Mouse (Mus musculus): ENCODE measurements at regions not wholly inside any gene's neighbourhood (a gene's known extent, or its start where the extent isn't known, plus 50 kb on each side); places are given as distances from the start of the nearest gene placed in this dataset.

- intact Hi-C loops (cut with DNase I): no loop called here
- DNase-seq (ENCODE audit: extremely low spot score in 1 of 2, low spot score in 2 of 2): no peak
These were observed 517.2 kb upstream of the Epha5 start for GRCm38 (mm10) chr5:84934369-84934768.

DNA sequence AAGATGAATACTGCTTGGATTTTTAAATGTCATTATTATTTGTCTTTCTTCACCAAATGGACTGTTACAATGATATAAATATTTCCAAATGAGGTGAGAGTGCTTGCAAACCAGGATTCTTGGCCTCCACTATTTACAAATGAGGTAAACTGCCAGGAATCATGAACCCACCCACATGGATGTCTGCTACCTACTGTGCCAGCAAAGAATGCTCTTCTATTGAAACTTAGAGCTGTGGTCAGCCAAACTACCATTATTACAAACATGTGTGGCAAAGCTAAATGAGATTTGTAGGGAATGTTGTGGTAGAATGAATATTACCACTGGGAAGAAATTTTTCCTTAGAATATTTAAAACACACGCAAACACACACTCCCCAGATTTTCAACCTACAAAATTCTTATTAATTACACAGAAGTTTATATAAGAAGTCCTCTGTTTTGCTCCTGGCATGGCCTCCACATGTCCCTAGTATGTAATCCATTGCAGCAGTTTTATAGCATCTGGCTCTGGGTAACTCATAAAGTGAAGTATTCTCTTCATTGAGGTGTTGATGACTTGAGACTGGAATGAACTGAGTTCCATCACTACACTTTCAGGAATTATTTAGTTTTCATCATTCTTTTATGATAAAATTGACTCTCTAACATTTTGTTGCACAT, 500.6 kb upstream of the Epha5 start:
- no peak for DNase-seq (ENCODE audit: extremely low spot score in 1 of 2, low spot score in 2 of 2)
- intact Hi-C loops (cut with DNase I): no loop called here

GRCm38 (mm10) chr5:84901669-84902068, 484.5 kb upstream of the Epha5 start:
- intact Hi-C loops (cut with DNase I): no loop called here
- no peak for DNase-seq (ENCODE audit: extremely low spot score in 1 of 2, low spot score in 2 of 2)

DNA sequence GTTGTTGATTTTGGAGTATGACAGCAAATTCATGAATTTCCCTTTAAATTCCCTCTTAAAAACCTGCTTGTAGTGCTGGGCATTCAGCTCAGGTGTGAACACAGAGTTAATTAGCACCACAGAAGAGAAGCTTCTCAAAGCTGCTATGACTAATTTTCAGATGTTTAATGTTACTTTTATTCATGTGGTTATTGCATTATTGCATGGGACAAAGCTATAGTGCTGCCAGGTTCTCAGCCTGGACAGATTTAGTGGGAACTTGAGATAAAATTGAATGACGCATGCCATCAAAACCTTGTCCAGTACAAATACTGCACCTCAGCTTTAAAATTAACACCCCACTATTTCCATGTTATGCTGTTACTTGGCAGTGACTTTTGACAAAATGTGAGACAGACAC, 480.4 kb upstream of the Epha5 start:
- DNase-seq (ENCODE audit: extremely low spot score in 1 of 2, low spot score in 2 of 2): no peak
- intact Hi-C loops (cut with DNase I): no loop called here

DNA sequence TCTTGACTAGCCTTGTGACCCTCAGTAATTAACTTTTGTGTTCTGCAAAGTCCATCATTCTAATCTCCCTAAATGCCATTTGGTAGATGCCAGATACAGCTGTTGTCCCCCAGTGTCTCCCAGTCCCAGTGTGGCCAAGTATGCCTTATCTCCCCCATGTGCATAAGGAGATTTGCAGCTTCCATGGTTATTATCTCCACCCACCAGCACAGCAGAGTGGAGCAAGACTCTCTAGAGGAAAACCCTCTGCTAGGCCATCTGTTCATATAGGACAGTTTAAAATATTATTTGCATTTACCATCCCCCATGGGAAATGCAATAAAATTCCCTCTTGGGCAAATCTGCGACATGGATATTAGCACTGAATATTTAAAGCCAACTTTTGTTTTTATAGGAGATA, 436.4 kb upstream of the Epha5 start:
- DNase-seq (ENCODE audit: extremely low spot score in 1 of 2, low spot score in 2 of 2): no peak
- intact Hi-C loops (cut with DNase I): no loop called here

- intact Hi-C loops (cut with DNase I): no loop called here
- no peak for DNase-seq (ENCODE audit: extremely low spot score in 1 of 2, low spot score in 2 of 2)
These were observed 432.0 kb upstream of the Epha5 start for GRCm38 (mm10) chr5:84849175-84849574.

GRCm38 (mm10) chr5:84848765-84849164, 431.6 kb upstream of the Epha5 start:
- intact Hi-C loops (cut with DNase I): no loop called here
- DNase-seq (ENCODE audit: extremely low spot score in 1 of 2, low spot score in 2 of 2): peak in 1 of 2 experiments; percentile 21

DNA sequence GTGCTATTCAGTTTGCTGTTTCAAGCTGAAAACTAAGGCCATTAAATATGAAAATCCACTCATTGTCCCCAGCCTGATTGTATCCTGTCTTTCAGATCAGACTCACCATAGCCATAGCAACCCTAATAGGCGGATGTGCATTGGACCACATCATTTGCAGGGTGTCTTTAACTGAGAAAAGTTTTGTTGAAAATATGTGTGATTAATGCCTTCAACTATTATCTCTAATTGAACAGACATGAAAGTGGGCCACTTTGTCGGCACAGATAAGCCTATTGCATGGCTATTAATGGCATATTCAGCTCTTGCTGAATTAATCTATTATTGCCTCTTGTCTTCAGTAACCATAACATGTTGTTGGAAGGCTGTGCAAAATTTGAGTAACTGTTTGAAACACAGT, 394.3 kb upstream of the Epha5 start:
- DNase-seq (ENCODE audit: extremely low spot score in 1 of 2, low spot score in 2 of 2): no peak
- intact Hi-C loops (cut with DNase I): no loop called here

DNA sequence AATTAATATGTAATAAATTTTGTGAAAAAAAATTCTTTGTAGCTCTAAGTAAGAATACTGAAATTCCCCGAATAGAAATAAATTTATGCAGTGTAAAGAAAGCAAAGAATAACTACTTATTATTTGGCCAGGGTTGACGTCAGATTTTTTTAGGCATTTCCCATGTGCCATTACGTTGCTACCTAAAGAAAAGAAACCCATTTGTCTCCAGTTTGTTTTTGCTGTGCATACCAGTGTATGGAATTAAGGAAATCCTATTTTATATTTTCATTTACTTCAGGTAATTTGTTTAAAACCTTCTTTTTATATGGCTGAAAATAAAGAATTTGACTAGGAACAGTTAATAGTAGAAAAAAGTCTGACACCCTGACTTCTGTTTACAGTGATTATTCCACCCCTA, 393.7 kb upstream of the Epha5 start:
- DNase-seq (ENCODE audit: extremely low spot score in 1 of 2, low spot score in 2 of 2): no peak
- intact Hi-C loops (cut with DNase I): no loop called here

DNA sequence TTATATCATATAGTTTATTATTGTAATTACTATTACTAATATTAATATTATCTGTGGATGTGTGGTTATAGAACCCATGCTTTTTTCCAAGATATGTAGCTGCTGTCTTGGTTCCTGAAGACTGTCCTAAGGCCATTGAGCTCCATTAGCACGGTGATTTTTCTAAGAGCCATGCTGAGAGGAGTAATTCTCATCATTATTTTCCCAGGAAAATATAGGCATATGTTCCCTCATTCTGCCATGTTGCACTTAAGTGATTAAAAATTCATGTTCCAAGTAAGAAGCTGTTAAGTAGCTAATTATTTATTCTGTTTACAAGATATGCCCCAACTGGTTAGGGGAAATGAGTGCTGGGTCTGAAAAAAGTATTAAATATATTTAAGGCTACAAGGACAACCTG, 345.4 kb upstream of the Epha5 start:
- no peak for DNase-seq (ENCODE audit: extremely low spot score in 1 of 2, low spot score in 2 of 2)
- intact Hi-C loops (cut with DNase I): no loop called here

- no peak for DNase-seq (ENCODE audit: extremely low spot score in 1 of 2, low spot score in 2 of 2)
- intact Hi-C loops (cut with DNase I): no loop called here
These were observed 334.9 kb upstream of the Epha5 start for GRCm38 (mm10) chr5:84752053-84752452.

- intact Hi-C loops (cut with DNase I): no loop called here
- DNase-seq (ENCODE audit: extremely low spot score in 1 of 2, low spot score in 2 of 2): no peak
These were observed 288.3 kb upstream of the Epha5 start for GRCm38 (mm10) chr5:84705436-84705835.

DNA sequence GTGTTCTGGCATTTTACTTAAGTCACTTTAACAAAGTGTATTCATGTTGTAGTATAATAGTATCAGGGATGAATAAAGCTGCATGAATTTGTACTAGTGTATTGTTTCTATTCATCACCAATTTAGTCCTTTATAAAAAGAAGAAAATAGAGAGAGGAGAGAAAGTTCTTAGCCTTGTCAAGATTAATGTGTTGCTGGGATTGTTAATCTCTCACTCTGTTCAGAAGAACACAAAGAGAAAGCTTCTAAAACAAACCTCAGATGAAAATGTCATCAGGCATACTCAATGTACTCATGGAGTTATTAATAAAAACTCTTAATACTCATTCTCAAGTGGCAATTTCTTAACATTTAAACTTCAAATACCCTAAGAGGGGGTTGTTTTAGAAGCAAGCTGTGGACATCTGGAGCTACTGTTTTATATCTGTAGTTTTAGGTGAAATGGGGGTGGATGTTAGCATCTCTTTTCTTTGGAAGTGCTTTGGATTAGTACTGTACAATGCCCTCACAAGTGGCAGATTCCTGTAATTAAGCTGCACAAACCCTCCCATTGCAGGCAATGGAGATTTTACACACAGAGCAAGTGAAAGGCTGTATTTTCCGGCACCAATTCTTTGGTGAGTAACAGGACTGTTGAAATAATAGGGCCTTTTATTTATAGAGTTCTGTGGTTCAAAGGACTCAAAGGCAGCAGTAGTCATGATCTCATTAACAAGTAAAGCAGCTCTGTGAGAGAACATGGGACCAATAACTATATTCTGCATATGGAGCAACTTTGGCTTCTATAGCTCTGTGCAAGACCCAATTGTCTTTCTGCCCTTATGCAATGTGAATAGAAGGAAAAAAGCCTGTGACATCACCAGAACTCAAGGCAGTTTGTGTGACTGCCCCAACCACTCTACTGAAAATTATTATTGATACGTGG, 273.4 kb upstream of the Epha5 start:
- intact Hi-C loops (cut with DNase I): no loop called here
- no peak for DNase-seq (ENCODE audit: extremely low spot score in 1 of 2, low spot score in 2 of 2)

GRCm38 (mm10) chr5:84687534-84687933, 270.4 kb upstream of the Epha5 start:
- intact Hi-C loops (cut with DNase I): no loop called here
- DNase-seq (ENCODE audit: extremely low spot score in 1 of 2, low spot score in 2 of 2): no peak

- intact Hi-C loops (cut with DNase I): no loop called here
- no peak for DNase-seq (ENCODE audit: extremely low spot score in 1 of 2, low spot score in 2 of 2)
These were observed 238.0 kb upstream of the Epha5 start for GRCm38 (mm10) chr5:84655171-84655570.

GRCm38 (mm10) chr5:84635502-84635901, 218.3 kb upstream of the Epha5 start:
- no peak for DNase-seq (ENCODE audit: extremely low spot score in 1 of 2, low spot score in 2 of 2)
- intact Hi-C loops (cut with DNase I): no loop called here

DNA sequence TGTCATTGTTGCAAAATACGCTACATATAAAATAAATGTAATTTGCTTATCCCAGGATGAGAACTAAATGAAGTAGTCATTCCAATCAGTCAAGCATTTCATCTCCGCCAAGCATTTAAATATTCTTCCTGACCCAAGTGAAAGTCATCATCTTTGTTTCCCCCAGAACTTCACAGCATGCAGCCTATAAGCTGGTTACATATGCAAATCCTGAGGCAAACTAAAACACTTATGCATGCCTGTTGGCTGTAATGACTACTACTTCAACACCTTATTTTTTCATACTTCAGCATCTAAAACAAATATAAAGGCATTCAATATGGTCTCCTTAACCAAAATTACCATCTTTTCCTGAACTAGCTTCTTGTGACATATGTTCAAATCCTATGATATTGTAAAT, 215.7 kb upstream of the Epha5 start:
- no peak for DNase-seq (ENCODE audit: extremely low spot score in 1 of 2, low spot score in 2 of 2)
- intact Hi-C loops (cut with DNase I): no loop called here

GRCm38 (mm10) chr5:84618194-84618593, 201.0 kb upstream of the Epha5 start:
- intact Hi-C loops (cut with DNase I): no loop called here
- DNase-seq (ENCODE audit: extremely low spot score in 1 of 2, low spot score in 2 of 2): no peak

GRCm38 (mm10) chr5:84608683-84609082, 191.5 kb upstream of the Epha5 start:
- no peak for DNase-seq (ENCODE audit: extremely low spot score in 1 of 2, low spot score in 2 of 2)
- intact Hi-C loops (cut with DNase I): no loop called here

DNA sequence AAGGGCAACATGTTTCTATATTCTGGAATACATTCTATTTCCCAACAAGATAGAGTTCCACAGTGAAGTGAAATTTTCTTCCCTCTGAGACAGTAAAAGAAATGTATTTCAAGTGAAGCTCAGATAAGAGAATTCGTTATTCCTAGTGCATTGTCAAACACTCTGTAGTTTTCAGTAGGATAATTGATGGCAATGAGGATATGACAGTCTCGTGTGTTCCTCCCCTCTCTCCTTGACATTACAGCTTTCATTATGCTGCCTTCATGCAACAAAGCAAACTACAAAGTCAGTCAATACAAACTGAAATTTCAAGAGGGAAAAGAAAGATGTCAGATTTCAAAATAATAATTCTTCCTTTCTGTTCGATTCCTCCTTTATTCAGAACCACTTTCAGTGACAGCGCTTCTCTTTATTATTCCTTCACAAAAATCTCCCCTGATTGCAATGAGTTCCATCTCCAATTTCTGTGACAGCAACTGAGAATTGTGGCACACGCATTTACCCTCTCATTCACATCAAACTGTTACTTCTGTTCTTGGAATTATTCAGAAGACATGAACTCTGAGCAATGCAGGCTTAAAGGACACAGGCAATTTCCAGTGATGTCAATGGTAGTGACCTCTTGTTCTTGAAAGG, 148.2 kb upstream of the Epha5 start:
- intact Hi-C loops (cut with DNase I): no loop called here
- DNase-seq (ENCODE audit: extremely low spot score in 1 of 2, low spot score in 2 of 2): no peak

Measured in left cerebral cortex, postnatal 10 days (tissue).